Mouse (Mus musculus) G1E (cell line): ENCODE measurements around the gene Alg9. TPM values are rescaled to one million over a fixed set of nuclear protein-coding genes. Genes with fewer than 3 reads are reported as not detected.

Experiments
- ATAC-seq: 2 replicates; pipeline ENCODE4 v1.8.0; 2016; ENCODE audit warnings: mild to moderate bottlenecking; ENCODE audit not compliant: insufficient number of reproducible peaks, poor library complexity, low FRiP score, severe bottlenecking; ENCODE audit errors: extremely low read depth
- DNase-seq: peaks from one replicate; pipeline ENCODE4 v3.0.0; 2012; ENCODE audit warnings: low spot score
- H3K27me3 ChIP-seq: 2 replicates; pipeline ENCODE4 v1.6.1; 2012; ENCODE audit warnings: mild to moderate bottlenecking, low read length, inconsistent platforms; ENCODE audit not compliant: insufficient read depth
- H3K36me3 ChIP-seq: replicated peaks from 2 replicates; pipeline ENCODE3; 2012; ENCODE audit warnings: mild to moderate bottlenecking, inconsistent platforms
- H3K4me1 ChIP-seq: 2 replicates; pipeline ENCODE4 v1.6.1; 2012; ENCODE audit warnings: low read depth, low read length, inconsistent platforms, mixed read lengths; ENCODE audit not compliant: insufficient read depth
- H3K4me3 ChIP-seq: 2 replicates; pipeline ENCODE4 v1.5.1; 2012; ENCODE audit warnings: low read depth, mild to moderate bottlenecking, inconsistent platforms, low read length, moderate library complexity, mixed read lengths
- H3K9me3 ChIP-seq: replicated peaks from 2 replicates; pipeline ENCODE4 v1.6.1; 2012; ENCODE audit warnings: inconsistent platforms
- CTCF ChIP-seq: IDR thresholded peaks from 2 replicates; pipeline ENCODE4 v1.5.1; 2012; ENCODE audit warnings: low read depth, low read length, inconsistent platforms, mixed read lengths
- GATA1 ChIP-seq: IDR thresholded peaks from 2 replicates; pipeline ENCODE4 v1.6.1; 2012; ENCODE audit warnings: borderline replicate concordance, low read length, inconsistent platforms, mixed read lengths
- GATA2 ChIP-seq: IDR thresholded peaks from 2 replicates; pipeline ENCODE4 v1.6.1; 2012; ENCODE audit warnings: low read depth, low read length, inconsistent platforms, borderline replicate concordance
- POLR2AphosphoS5 ChIP-seq: IDR thresholded peaks from 2 replicates; pipeline ENCODE4 v1.6.1; 2012; ENCODE audit warnings: low read depth, low read length, inconsistent platforms; ENCODE audit not compliant: insufficient replicate concordance
- TAL1 ChIP-seq: conservative IDR thresholded peaks from 2 replicates; pipeline ENCODE4 v1.6.1; 2012; ENCODE audit warnings: low read depth, low read length, inconsistent platforms, mixed read lengths
- polyA plus RNA-seq: library from polyadenylated mRNA; stranded (reverse); fragments of >175 nt; gene quantifications from 2 replicates; pipeline ENCODE4 v1.2.3, GENCODE M21; 2012
- total RNA-seq, 2 experiments: library from RNA; stranded (forward) in 1 of 2; stranded (reverse) in 1 of 2; fragments of 200-1000 nt in 1 of 2; fragments of >200 nt in 1 of 2; fragmentation: Nextera tagmentation in 1 of 2; gene quantifications; 2 replicates each; pipeline ENCODE4 v1.2.3; 2014 to 2017

The Alg9 gene
- total and polyA plus RNA-seq, 3 experiments: 14.8 to 35.3 (median 21.9) TPM

GRCm38 (mm10) chr9:50873210-50873609, 98.4 kb downstream of the Alg9 start:
- TF ChIP-seq TAL1: no peak
- no peak for TF ChIP-seq GATA2
- no peak for TF ChIP-seq POLR2AphosphoS5
- TF ChIP-seq CTCF: no peak
- no peak for TF ChIP-seq GATA1
- ATAC-seq (no peak), DNase-seq (no peak)
- Histone ChIP-seq H3K4me3 (no peak overlapping the region), H3K4me1 (peaks cover 27% of the 10 kb centered on the region), H3K36me3 (peaks cover 90% of the 10 kb centered on the region), H3K9me3 (no peaks in the 10 kb centered on the region), H3K27me3 (no peaks in the 10 kb centered on the region)

GRCm38 (mm10) chr9:50874031-50874430, 99.2 kb downstream of the Alg9 start:
- H3K36me3 ChIP-seq: peaks cover 90% of the 10 kb centered on the region
- no peak overlapping the region for H3K4me3 ChIP-seq
- no peaks in the 10 kb centered on the region for H3K27me3 ChIP-seq
- no peak for DNase-seq
- TF ChIP-seq GATA1 (no peak), CTCF (no peak), GATA2 (no peak), TAL1 (no peak), POLR2AphosphoS5 (no peak)
- peaks cover 23% of the 10 kb centered on the region for H3K4me1 ChIP-seq
- ATAC-seq: no peak
- H3K9me3 ChIP-seq: no peaks in the 10 kb centered on the region

DNA sequence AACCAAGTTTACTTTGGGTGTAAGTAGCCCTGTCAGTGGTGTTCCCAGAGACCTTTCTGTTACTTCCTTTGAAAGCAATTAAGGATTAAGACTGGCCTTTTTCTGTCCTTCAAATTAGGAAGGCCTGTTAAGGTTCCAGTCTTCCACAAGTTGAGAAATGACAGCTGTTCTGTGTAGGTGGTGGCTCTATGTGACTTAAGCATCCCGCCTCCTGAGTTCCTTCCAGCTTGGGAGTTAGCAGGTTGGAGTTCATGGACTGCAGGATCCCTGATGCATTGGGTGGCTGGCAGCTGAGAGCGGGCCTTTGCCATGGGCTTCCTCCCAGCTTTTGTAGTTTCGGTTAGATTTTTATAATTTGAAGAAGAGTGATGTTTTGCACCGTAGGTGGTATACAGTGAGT, 100.7 kb downstream of the Alg9 start:
- Histone ChIP-seq H3K4me1 (peaks cover 23% of the 10 kb centered on the region), H3K36me3 (peaks cover 93% of the 10 kb centered on the region), H3K27me3 (no peaks in the 10 kb centered on the region), H3K4me3 (no peak overlapping the region), H3K9me3 (no peaks in the 10 kb centered on the region)
- ATAC-seq: no peak
- TF ChIP-seq GATA2 (no peak), POLR2AphosphoS5 (no peak), CTCF (no peak), GATA1 (no peak), TAL1 (no peak)
- no peak for DNase-seq

GRCm38 (mm10) chr9:50876287-50876686, 101.5 kb downstream of the Alg9 start:
- Histone ChIP-seq H3K9me3 (no peaks in the 10 kb centered on the region), H3K27me3 (no peaks in the 10 kb centered on the region), H3K36me3 (peaks cover 90% of the 10 kb centered on the region), H3K4me1 (peaks cover 23% of the 10 kb centered on the region), H3K4me3 (no peak overlapping the region)
- DNase-seq: no peak
- no peak for TF ChIP-seq CTCF
- no peak for TF ChIP-seq TAL1
- TF ChIP-seq GATA2: no peak
- TF ChIP-seq GATA1: no peak
- no peak for TF ChIP-seq POLR2AphosphoS5
- no peak for ATAC-seq

- Histone ChIP-seq H3K4me3 (no peak overlapping the region), H3K27me3 (no peaks in the 10 kb centered on the region), H3K36me3 (peaks cover 98% of the 10 kb centered on the region), H3K9me3 (no peaks in the 10 kb centered on the region), H3K4me1 (peaks cover 29% of the 10 kb centered on the region)
- TF ChIP-seq CTCF: no peak
- TF ChIP-seq POLR2AphosphoS5: no peak
- ATAC-seq (no peak), DNase-seq (no peak)
These were observed 102.6 kb downstream of the Alg9 start for GRCm38 (mm10) chr9:50877431-50877830.

DNA sequence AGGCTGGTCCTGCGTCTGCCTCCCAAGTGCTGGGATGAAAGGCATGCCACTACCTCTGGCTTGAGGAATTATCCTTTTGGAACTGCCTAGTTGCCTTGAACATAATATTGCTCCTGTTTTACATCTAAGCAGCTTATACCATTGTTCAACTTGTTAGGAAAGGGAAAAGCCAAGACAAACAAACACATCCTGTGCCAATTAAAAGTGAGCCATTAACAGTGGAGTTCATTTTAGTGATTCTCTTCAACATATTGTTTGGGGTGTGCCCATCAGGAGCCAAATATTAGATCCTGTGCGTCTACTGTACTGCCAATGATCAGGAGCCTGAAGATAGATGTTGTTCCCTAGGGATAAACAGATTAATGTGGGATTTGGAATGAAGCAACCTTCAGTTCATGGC, 107.4 kb downstream of the Alg9 start:
- no peak for DNase-seq
- no peaks in the 10 kb centered on the region for H3K27me3 ChIP-seq
- no peak for TF ChIP-seq POLR2AphosphoS5
- TF ChIP-seq CTCF: no peak
- no peak for TF ChIP-seq GATA2
- no peak for TF ChIP-seq GATA1
- no peak for TF ChIP-seq TAL1
- ATAC-seq: no peak
- peaks cover 38% of the 10 kb centered on the region for H3K4me1 ChIP-seq
- peaks cover 98% of the 10 kb centered on the region for H3K36me3 ChIP-seq
- H3K4me3 ChIP-seq: no peak overlapping the region
- no peaks in the 10 kb centered on the region for H3K9me3 ChIP-seq

DNA sequence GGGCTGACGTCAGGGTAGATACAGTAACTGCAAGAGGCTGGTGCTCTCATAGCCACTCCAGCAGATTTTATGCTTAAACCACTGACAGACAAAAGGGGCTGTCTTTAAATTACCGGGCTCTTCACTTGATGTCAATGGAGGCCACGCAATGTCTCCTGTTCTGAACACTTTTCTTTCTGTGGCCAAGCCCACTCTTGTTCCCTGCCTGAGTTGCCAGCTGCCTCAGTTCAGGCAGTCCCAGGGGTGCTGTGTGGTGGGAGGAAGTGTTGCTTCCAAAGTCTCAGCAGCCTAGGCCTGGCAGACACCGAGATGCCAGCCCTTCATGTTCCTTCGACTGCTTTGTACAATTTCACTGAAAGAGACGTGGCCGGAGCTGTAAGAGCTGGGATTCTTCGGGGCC, 109.3 kb downstream of the Alg9 start:
- DNase-seq: no peak
- ATAC-seq: no peak
- peaks cover 31% of the 10 kb centered on the region for H3K4me1 ChIP-seq
- H3K4me3 ChIP-seq: no peak overlapping the region
- H3K36me3 ChIP-seq: peaks cover 98% of the 10 kb centered on the region
- TF ChIP-seq GATA2 (no peak), TAL1 (no peak), CTCF (no peak), GATA1 (no peak), POLR2AphosphoS5 (no peak)
- H3K27me3 ChIP-seq: no peaks in the 10 kb centered on the region
- H3K9me3 ChIP-seq: no peaks in the 10 kb centered on the region
